Mouse (Mus musculus) hindbrain, embryonic 11.5 days (tissue): ENCODE measurements around the gene Arl3. TPM values are rescaled to one million over a fixed set of nuclear protein-coding genes. Genes with fewer than 3 reads are reported as not detected.

Source experiments
- ATAC-seq: fragments of 200-750 bp; cut with Nextera tagmentation; 2 replicates; pipeline ENCODE4 v1.8.0; 2017; ENCODE audit warnings: mild to moderate bottlenecking, moderate TSS enrichment, moderate library complexity; ENCODE audit not compliant: low FRiP score
- DNase-seq: peaks from one replicate; pipeline ENCODE4 v3.0.0-alpha.2; 2015; ENCODE audit warnings: low spot score
- H3K27ac ChIP-seq: fragments of 300-500 bp; sonication (generic); 2 replicates; pipeline ENCODE4 v1.5.1; 2014; ENCODE audit warnings: mild to moderate bottlenecking, low read depth, low read length
- H3K27me3 ChIP-seq: fragments of 300-500 bp; sonication (generic); 2 replicates; pipeline ENCODE4 v1.6.1; 2014; ENCODE audit warnings: mild to moderate bottlenecking, low read length, moderate library complexity, mixed read lengths; ENCODE audit not compliant: control insufficient read depth, insufficient read depth
- H3K36me3 ChIP-seq: fragments of 300-500 bp; sonication (generic); 2 replicates; pipeline ENCODE4 v1.6.1; 2014; ENCODE audit warnings: mild to moderate bottlenecking, low read length, moderate library complexity, mixed read lengths; ENCODE audit not compliant: control insufficient read depth, insufficient read depth
- H3K4me1 ChIP-seq: fragments of 300-500 bp; sonication (generic); replicated peaks from 2 replicates; pipeline ENCODE4 v1.6.1; 2014; ENCODE audit warnings: low read length, mixed read lengths; ENCODE audit not compliant: control insufficient read depth, insufficient read depth
- H3K4me2 ChIP-seq: fragments of 300-500 bp; sonication (generic); replicated peaks from 2 replicates; pipeline ENCODE4 v1.6.1; 2014; ENCODE audit warnings: mild to moderate bottlenecking, low read depth, low read length
- H3K4me3 ChIP-seq: fragments of 300-500 bp; sonication (generic); 2 replicates; pipeline ENCODE4 v1.5.1; 2014; ENCODE audit warnings: low read depth, low read length
- H3K9ac ChIP-seq: fragments of 300-500 bp; sonication (generic); 2 replicates; pipeline ENCODE4 v1.6.1; 2014; ENCODE audit warnings: low read depth, low read length
- H3K9me3 ChIP-seq: fragments of 300-500 bp; sonication (generic); 2 replicates; pipeline ENCODE4 v1.6.1; 2016; ENCODE audit warnings: low read length; ENCODE audit not compliant: control insufficient read depth
- WGBS: fragments of 180-500 bp; shearing (Covaris S2); extraction: QIAGEN DNeasy Blood & Tissue Kit; methylation state at CpG from one replicate; pipeline ENCODE4 v1.1.7; 2014; 5-methylcytosine and 5-hydroxymethylcytosine counted together
- polyA plus RNA-seq: library from polyadenylated mRNA; unstranded; fragments of >200 nt; fragmentation: Nextera tagmentation; extraction: Ambion mirVana; gene quantifications from 2 replicates; pipeline ENCODE4 v1.2.1, GENCODE M21; 2014

Gene Arl3
- polyA plus RNA-seq, 1 experiment from 2014 or later = 160 TPM

GRCm38 (mm10) chr19:46528529-46529213 lies 44.3 kb downstream of the Arl3 start:
- H3K4me3 ChIP-seq = peak overlapping the region; percentile 16; the same call in 1 of the 2 replicates
- H3K27me3 ChIP-seq = no peaks in the 10 kb centered on the region
- H3K27ac ChIP-seq = peak overlapping the region; percentile 89
- under 1% methylated on average over 20 of the region's 20 CpGs for WGBS
- H3K9me3 ChIP-seq = no peaks in the 10 kb centered on the region
- H3K4me1 ChIP-seq = peaks cover 61% of the 10 kb centered on the region
- peak; percentile 71 for DNase-seq
- H3K4me2 ChIP-seq = peak overlapping the region; percentile 56
- no peaks in the 10 kb centered on the region for H3K36me3 ChIP-seq
- ATAC-seq = peak; percentile 75
- H3K9ac ChIP-seq = peak overlapping the region; percentile 42

- Histone ChIP-seq H3K9ac (peak overlapping the region; percentile 35; the same call in 1 of the 2 replicates), H3K36me3 (no peaks in the 10 kb centered on the region), H3K4me1 (peaks cover 61% of the 10 kb centered on the region), H3K4me2 (peak overlapping the region; percentile 56), H3K9me3 (no peaks in the 10 kb centered on the region), H3K27me3 (no peaks in the 10 kb centered on the region), H3K27ac (peak overlapping the region; percentile 89), H3K4me3 (peak overlapping the region; percentile 16; the same call in 1 of the 2 replicates)
- DNase-seq = peak; percentile 26
- 8% methylated on average over 17 of the region's 17 CpGs for WGBS
- ATAC-seq = no peak
Observed at GRCm38 (mm10) chr19:46527632-46528528, 45.1 kb downstream of the Arl3 start.

- Histone ChIP-seq H3K36me3 (no peaks in the 10 kb centered on the region), H3K9ac (no peak overlapping the region), H3K9me3 (no peaks in the 10 kb centered on the region), H3K27ac (no peak overlapping the region), H3K27me3 (no peaks in the 10 kb centered on the region), H3K4me2 (no peak overlapping the region), H3K4me3 (no peak overlapping the region), H3K4me1 (peaks cover 49% of the 10 kb centered on the region)
- peak; percentile 21 for DNase-seq
- no peak for ATAC-seq
- WGBS = 42% methylated on average over 10 of the region's 10 CpGs
Observed at GRCm38 (mm10) chr19:46525691-46526631, 47.0 kb downstream of the Arl3 start.

- no peaks in the 10 kb centered on the region for H3K27me3 ChIP-seq
- DNase-seq (peak; percentile 52), ATAC-seq (no peak)
- H3K36me3 ChIP-seq = no peaks in the 10 kb centered on the region
- H3K9me3 ChIP-seq = no peaks in the 10 kb centered on the region
- H3K27ac ChIP-seq = peak overlapping the region; percentile 75
- H3K4me2 ChIP-seq = peak overlapping the region; percentile 34; the same call in 1 of the 2 replicates
- H3K4me3 ChIP-seq = no peak overlapping the region
- WGBS = 27% methylated on average over 14 of the region's 14 CpGs
- H3K4me1 ChIP-seq = peaks cover 38% of the 10 kb centered on the region
- H3K9ac ChIP-seq = 0 out of 2 replicates have a peak overlapping the region, but pooled peaks have one; percentile 42
Observed at GRCm38 (mm10) chr19:46524601-46525321, 48.2 kb downstream of the Arl3 start.

GRCm38 (mm10) chr19:46524152-46524544 lies 48.9 kb downstream of the Arl3 start:
- H3K4me3 ChIP-seq = 0 out of 2 replicates have a peak overlapping the region, but pooled peaks have one; percentile 1
- peak overlapping the region; percentile 42; the same call in 1 of the 2 replicates for H3K9ac ChIP-seq
- peak overlapping the region; percentile 75 for H3K27ac ChIP-seq
- ATAC-seq (no peak), DNase-seq (no peak)
- H3K36me3 ChIP-seq = no peaks in the 10 kb centered on the region
- 5% methylated on average over 6 of the region's 6 CpGs for WGBS
- H3K4me2 ChIP-seq = peak overlapping the region; percentile 34
- no peaks in the 10 kb centered on the region for H3K27me3 ChIP-seq
- no peaks in the 10 kb centered on the region for H3K9me3 ChIP-seq
- H3K4me1 ChIP-seq = peaks cover 31% of the 10 kb centered on the region

GRCm38 (mm10) chr19:46523480-46524151 lies 49.4 kb downstream of the Arl3 start:
- peak overlapping the region; percentile 34 for H3K4me2 ChIP-seq
- 3% methylated on average over 20 of the region's 20 CpGs for whole genome bisulfite sequencing
- no peaks in the 10 kb centered on the region for H3K27me3 ChIP-seq
- 0 out of 2 replicates have a peak overlapping the region, but pooled peaks have one; percentile 2 for H3K4me3 ChIP-seq
- ATAC-seq (peak; percentile 86), DNase-seq (peak; percentile 79)
- peak overlapping the region; percentile 42; the same call in 1 of the 2 replicates for H3K9ac ChIP-seq
- peak overlapping the region; percentile 75 for H3K27ac ChIP-seq
- H3K9me3 ChIP-seq = no peaks in the 10 kb centered on the region
- H3K4me1 ChIP-seq = peaks cover 26% of the 10 kb centered on the region
- H3K36me3 ChIP-seq = no peaks in the 10 kb centered on the region

GRCm38 (mm10) chr19:46523131-46523479 lies 49.9 kb downstream of the Arl3 start:
- no peak overlapping the region for H3K4me3 ChIP-seq
- H3K27ac ChIP-seq = peak overlapping the region; percentile 75
- peaks cover 28% of the 10 kb centered on the region for H3K4me1 ChIP-seq
- DNase-seq = peak; percentile 28
- H3K9me3 ChIP-seq = no peaks in the 10 kb centered on the region
- no peaks in the 10 kb centered on the region for H3K36me3 ChIP-seq
- H3K9ac ChIP-seq = no peak overlapping the region; the same call in 1 of the 2 replicates
- no peak for ATAC-seq
- peak overlapping the region; percentile 34 for H3K4me2 ChIP-seq
- H3K27me3 ChIP-seq = no peaks in the 10 kb centered on the region
